Mouse (Mus musculus): Measurements from ENCODE around the gene Il4. TPM values are rescaled to one million over a fixed set of nuclear protein-coding genes. Genes with fewer than 3 reads are reported as not detected.

Il4 gene
- polyA plus RNA-seq (2015; fragmentation: Nextera tagmentation; extraction: Ambion mirVana): 0.27 and 0.45 TPM in 2 replicates

GRCm38 (mm10) chr11:53618619-53619198 lies at the start of gene Il4:
Gene Il4 (minus strand): TSS chr11:53618669.
- H3K9me3 ChIP-seq (ENCODE audit: control insufficient read depth, low read length): no peaks in the 10 kb centered on the region

GRCm38 (mm10) chr11:53664091-53664490 lies 45.6 kb upstream of the Il4 start:
- H3K36me3 ChIP-seq (ENCODE audit: control insufficient read depth, insufficient read depth, low read length): peaks cover 13% of the 10 kb centered on the region
- no peak overlapping the region for H3K4me2 ChIP-seq (replicated peaks; ENCODE audit: low read depth)
- DNase-seq (ENCODE audit: low spot score) (no peak), ATAC-seq (ENCODE audit: low FRiP score, low TSS enrichment) (no peak)
- no peak overlapping the region for H3K4me3 ChIP-seq (ENCODE audit: low read depth, low read length)
- no peak overlapping the region for H3K27ac ChIP-seq (replicated peaks)
- H3K9me3 ChIP-seq (ENCODE audit: control insufficient read depth, low read length): no peaks in the 10 kb centered on the region
- TF ChIP-seq EP300 (optimal IDR thresholded peaks at IDR 0.05) (no peak), CTCF (IDR thresholded peaks at IDR 0.05; ENCODE audit: low read depth) (no peak)
- H3K9ac ChIP-seq (ENCODE audit: low read length): no peak overlapping the region
- H3K27me3 ChIP-seq (ENCODE audit: control insufficient read depth, insufficient read depth, low read length): no peaks in the 10 kb centered on the region
- 60% methylated on average over 5 of the region's 5 CpGs for WGBS
- H3K4me1 ChIP-seq (replicated peaks; ENCODE audit: control insufficient read depth, insufficient read depth): no peaks in the 10 kb centered on the region

More at GRCm38 (mm10) chr11:53618619-53619198, at the start of gene Il4:
- WGBS: 76% methylated on average over 7 of the region's 7 CpGs
- Histone ChIP-seq H3K27ac (replicated peaks) (no peak within 1 kb of the TSS), H3K36me3 (ENCODE audit: control insufficient read depth, insufficient read depth, low read length) (no peaks in the 10 kb centered on the region), H3K4me1 (replicated peaks; ENCODE audit: control insufficient read depth, insufficient read depth) (no peaks in the 10 kb centered on the region), H3K27me3 (ENCODE audit: control insufficient read depth, insufficient read depth, low read length) (no peaks in the 10 kb centered on the region), H3K4me2 (replicated peaks; ENCODE audit: low read depth) (no peak within 1 kb of the TSS), H3K9ac (ENCODE audit: low read length) (no peak within 1 kb of the TSS), H3K4me3 (ENCODE audit: low read depth, low read length) (no peak within 1 kb of the TSS)
- no peak for TF ChIP-seq CTCF (IDR thresholded peaks at IDR 0.05; ENCODE audit: low read depth)
- TF ChIP-seq EP300 (optimal IDR thresholded peaks at IDR 0.05): no peak
- DNase-seq (ENCODE audit: low spot score) (no peak), ATAC-seq (ENCODE audit: low FRiP score, low TSS enrichment) (no peak)

GRCm38 (mm10) chr11:53662794-53663674 lies 44.6 kb upstream of the Il4 start:
- WGBS: 80% methylated on average over 14 of the region's 14 CpGs
- no peaks in the 10 kb centered on the region for H3K9me3 ChIP-seq (ENCODE audit: control insufficient read depth, low read length)
- no peak overlapping the region for H3K9ac ChIP-seq (ENCODE audit: low read length)
- TF ChIP-seq EP300 (optimal IDR thresholded peaks at IDR 0.05): no peak
- no peak for TF ChIP-seq CTCF (IDR thresholded peaks at IDR 0.05; ENCODE audit: low read depth)
- no peak for ATAC-seq (ENCODE audit: low FRiP score, low TSS enrichment)
- no peak overlapping the region for H3K4me3 ChIP-seq (ENCODE audit: low read depth, low read length)
- H3K36me3 ChIP-seq (ENCODE audit: control insufficient read depth, insufficient read depth, low read length): peaks cover 13% of the 10 kb centered on the region
- no peaks in the 10 kb centered on the region for H3K4me1 ChIP-seq (replicated peaks; ENCODE audit: control insufficient read depth, insufficient read depth)
- no peak overlapping the region for H3K27ac ChIP-seq (replicated peaks)
- H3K27me3 ChIP-seq (ENCODE audit: control insufficient read depth, insufficient read depth, low read length): no peaks in the 10 kb centered on the region
- DNase-seq (ENCODE audit: low spot score): no peak
- no peak overlapping the region for H3K4me2 ChIP-seq (replicated peaks; ENCODE audit: low read depth)

- ATAC-seq (ENCODE audit: low FRiP score, low TSS enrichment): no peak
- Histone ChIP-seq H3K4me2 (replicated peaks; ENCODE audit: low read depth) (no peak overlapping the region), H3K4me1 (replicated peaks; ENCODE audit: control insufficient read depth, insufficient read depth) (no peaks in the 10 kb centered on the region), H3K4me3 (ENCODE audit: low read depth, low read length) (no peak overlapping the region), H3K9me3 (ENCODE audit: control insufficient read depth, low read length) (no peaks in the 10 kb centered on the region), H3K36me3 (ENCODE audit: control insufficient read depth, insufficient read depth, low read length) (peaks cover 4% of the 10 kb centered on the region), H3K27me3 (ENCODE audit: control insufficient read depth, insufficient read depth, low read length) (no peaks in the 10 kb centered on the region), H3K27ac (replicated peaks) (no peak overlapping the region), H3K9ac (ENCODE audit: low read length) (no peak overlapping the region)
- no peak for DNase-seq (ENCODE audit: low spot score)
- no peak for TF ChIP-seq EP300 (optimal IDR thresholded peaks at IDR 0.05)
- TF ChIP-seq CTCF (IDR thresholded peaks at IDR 0.05; ENCODE audit: low read depth): no peak
- 81% methylated on average over 6 of the region's 6 CpGs for WGBS
Observed at GRCm38 (mm10) chr11:53657828-53658227, 39.4 kb upstream of the Il4 start.

- Histone ChIP-seq H3K4me3 (ENCODE audit: low read depth, low read length) (no peak overlapping the region), H3K36me3 (ENCODE audit: control insufficient read depth, insufficient read depth, low read length) (peaks cover 4% of the 10 kb centered on the region), H3K27me3 (ENCODE audit: control insufficient read depth, insufficient read depth, low read length) (no peaks in the 10 kb centered on the region), H3K9me3 (ENCODE audit: control insufficient read depth, low read length) (no peaks in the 10 kb centered on the region), H3K27ac (replicated peaks) (no peak overlapping the region), H3K4me2 (replicated peaks; ENCODE audit: low read depth) (no peak overlapping the region), H3K9ac (ENCODE audit: low read length) (no peak overlapping the region), H3K4me1 (replicated peaks; ENCODE audit: control insufficient read depth, insufficient read depth) (no peaks in the 10 kb centered on the region)
- no peak for TF ChIP-seq CTCF (IDR thresholded peaks at IDR 0.05; ENCODE audit: low read depth)
- no peak for TF ChIP-seq EP300 (optimal IDR thresholded peaks at IDR 0.05)
- no peak for ATAC-seq (ENCODE audit: low FRiP score, low TSS enrichment)
- no peak for DNase-seq (ENCODE audit: low spot score)
- 83% methylated on average over 8 of the region's 8 CpGs for WGBS
Observed at GRCm38 (mm10) chr11:53657381-53657780, 38.9 kb upstream of the Il4 start.

Measured in stomach, postnatal 0 days (tissue).